Mouse (Mus musculus) MEL (cell line): ENCODE results near the gene Dpp4. TPM values are rescaled to one million over a fixed set of nuclear protein-coding genes. Genes with fewer than 3 reads are reported as not detected.

Experiments
- DNase-seq: peaks from one replicate; pipeline ENCODE4 v3.0.0; 2011; ENCODE audit warnings: low read depth, low spot score
- H3K27ac ChIP-seq: 2 replicates; pipeline ENCODE4 v1.5.1; 2012; ENCODE audit warnings: low read depth, mild to moderate bottlenecking, control low read depth, low read length, moderate library complexity; ENCODE audit not compliant: control insufficient read depth
- H3K27me3 ChIP-seq, 2 experiments: fragments of 150-350 bp in 1 of 2; sonication (generic) in 1 of 2; 2 replicates each; pipeline ENCODE4 v1.6.1; 2012; ENCODE audit warnings: low read length in 2 of 2, mild to moderate bottlenecking in 2 of 2, improper control_type of control experiment in 1 of 2, moderate library complexity in 1 of 2; ENCODE audit not compliant: insufficient read depth in 2 of 2, control insufficient read depth in 1 of 2
- H3K36me3 ChIP-seq, 2 experiments: 2 replicates each; pipeline ENCODE4 v1.6.1; 2012 to 2014; ENCODE audit warnings: low read length in 2 of 2, improper control_type of control experiment in 1 of 2, inconsistent platforms in 1 of 2, mild to moderate bottlenecking in 1 of 2; ENCODE audit not compliant: insufficient read depth in 2 of 2, control insufficient read depth in 1 of 2
- H3K4me1 ChIP-seq, 2 experiments: fragments of 150-350 bp in 1 of 2; sonication (generic) in 1 of 2; 2 replicates each; pipeline ENCODE4 v1.6.1; 2012; ENCODE audit warnings: low read length in 2 of 2, improper control_type of control experiment in 1 of 2, mild to moderate bottlenecking in 1 of 2; ENCODE audit not compliant: insufficient read depth in 2 of 2, control insufficient read depth in 1 of 2
- H3K4me3 ChIP-seq, 2 experiments: fragments of 150-350 bp in 1 of 2; sonication (generic) in 1 of 2; 2 replicates each; pipeline ENCODE4 v1.5.1; 2012; ENCODE audit warnings: low read depth in 2 of 2, low read length in 2 of 2, mild to moderate bottlenecking in 2 of 2, moderate library complexity in 2 of 2, control low read depth in 1 of 2, improper control_type of control experiment in 1 of 2; ENCODE audit not compliant: control insufficient read depth in 1 of 2, insufficient read depth in 1 of 2
- H3K79me2 ChIP-seq: 2 replicates; pipeline ENCODE4 v1.6.1; 2012; ENCODE audit warnings: mild to moderate bottlenecking, low read length, moderate library complexity; ENCODE audit not compliant: control insufficient read depth, poor library complexity, insufficient read depth
- H3K9ac ChIP-seq: 2 replicates; pipeline ENCODE4 v1.6.1; 2012; ENCODE audit warnings: low read depth, mild to moderate bottlenecking, control low read depth, low read length, moderate library complexity; ENCODE audit not compliant: control insufficient read depth, poor library complexity, severe bottlenecking
- H3K9me3 ChIP-seq: fragments of 150-350 bp; sonication (generic); replicated peaks from 2 replicates; pipeline ENCODE4 v1.6.1; 2012; ENCODE audit warnings: mild to moderate bottlenecking, low read length, improper control_type of control experiment, moderate library complexity; ENCODE audit not compliant: insufficient read depth
- E2F4 ChIP-seq: IDR thresholded peaks from 2 replicates; pipeline ENCODE4 v1.6.1; 2011; ENCODE audit warnings: low read depth, low read length, improper control_type of control experiment, borderline replicate concordance
- ELF1 ChIP-seq: IDR thresholded peaks from 2 replicates; pipeline ENCODE4 v1.6.1; 2014; ENCODE audit warnings: low read depth, mild to moderate bottlenecking, inconsistent platforms, low read length, improper control_type of control experiment, moderate library complexity
- EP300 ChIP-seq, 2 experiments: IDR thresholded peaks; 2 replicates each; pipeline ENCODE4 v1.6.1; 2011; ENCODE audit warnings: improper control_type of control experiment in 2 of 2, low read length in 2 of 2, low read depth in 1 of 2, mild to moderate bottlenecking in 1 of 2
- ETS1 ChIP-seq: IDR thresholded peaks from 2 replicates; pipeline ENCODE4 v1.6.1; 2012; ENCODE audit warnings: low read depth, mild to moderate bottlenecking, inconsistent platforms, low read length, improper control_type of control experiment, moderate library complexity
- GABPA ChIP-seq: IDR thresholded peaks from 2 replicates; pipeline ENCODE4 v1.6.1; 2012; ENCODE audit warnings: low read depth, mild to moderate bottlenecking, inconsistent platforms, low read length, improper control_type of control experiment, moderate library complexity
- GATA1 ChIP-seq: IDR thresholded peaks from 2 replicates; pipeline ENCODE4 v1.6.1; 2011; ENCODE audit warnings: low read depth, low read length, improper control_type of control experiment
- HCFC1 ChIP-seq: IDR thresholded peaks from 2 replicates; pipeline ENCODE4 v1.6.1; 2012; ENCODE audit warnings: low read depth, mild to moderate bottlenecking, inconsistent platforms, low read length, improper control_type of control experiment, moderate library complexity
- JUND ChIP-seq: IDR thresholded peaks from 2 replicates; pipeline ENCODE4 v1.6.1; 2011; ENCODE audit warnings: low read depth, mild to moderate bottlenecking, improper control_type of control experiment, low read length
- MAFK ChIP-seq: IDR thresholded peaks from 2 replicates; pipeline ENCODE4 v1.6.1; 2011; ENCODE audit warnings: low read depth, mild to moderate bottlenecking, low read length, improper control_type of control experiment, borderline replicate concordance
- MAX ChIP-seq: IDR thresholded peaks from 2 replicates; pipeline ENCODE4 v1.6.1; 2011; ENCODE audit warnings: low read length, improper control_type of control experiment
- MXI1 ChIP-seq: IDR thresholded peaks from 2 replicates; pipeline ENCODE4 v1.6.1; 2011; ENCODE audit warnings: mild to moderate bottlenecking, low read depth, low read length, improper control_type of control experiment
- MYB ChIP-seq: IDR thresholded peaks from 2 replicates; pipeline ENCODE4 v1.6.1; 2011; ENCODE audit warnings: mild to moderate bottlenecking, low read depth, low read length, improper control_type of control experiment
- NRF1 ChIP-seq: IDR thresholded peaks from 2 replicates; pipeline ENCODE4 v1.6.1; 2014; ENCODE audit warnings: low read depth, mild to moderate bottlenecking, inconsistent platforms, low read length, improper control_type of control experiment, moderate library complexity; ENCODE audit not compliant: poor library complexity, insufficient read depth, severe bottlenecking
- POLR2AphosphoS2 ChIP-seq: IDR thresholded peaks from 2 replicates; pipeline ENCODE4 v1.6.1; 2011; ENCODE audit warnings: low read length, improper control_type of control experiment
- RAD21 ChIP-seq: IDR thresholded peaks from 2 replicates; pipeline ENCODE4 v1.6.1; 2011; ENCODE audit warnings: mild to moderate bottlenecking, low read depth, low read length, improper control_type of control experiment
- RCOR1 ChIP-seq: IDR thresholded peaks from 2 replicates; pipeline ENCODE4 v1.6.1; 2012; ENCODE audit warnings: low read depth, mild to moderate bottlenecking, inconsistent platforms, low read length, improper control_type of control experiment
- SIN3A ChIP-seq: IDR thresholded peaks from 2 replicates; pipeline ENCODE4 v1.6.1; 2012; ENCODE audit warnings: low read length, improper control_type of control experiment, inconsistent platforms
- SMC3 ChIP-seq: IDR thresholded peaks from 2 replicates; pipeline ENCODE4 v1.6.1; 2011; ENCODE audit warnings: low read depth, low read length, improper control_type of control experiment
- TAL1 ChIP-seq: IDR thresholded peaks from 2 replicates; pipeline ENCODE4 v1.6.1; 2012; ENCODE audit warnings: mild to moderate bottlenecking, inconsistent platforms, low read length, moderate library complexity, mixed read lengths
- TBP ChIP-seq: IDR thresholded peaks from 2 replicates; pipeline ENCODE4 v1.8.0; 2011; ENCODE audit warnings: low read depth, low read length, improper control_type of control experiment
- TCF12 ChIP-seq: IDR thresholded peaks from 2 replicates; pipeline ENCODE4 v1.6.1; 2014; ENCODE audit warnings: low read depth, mild to moderate bottlenecking, inconsistent platforms, low read length, improper control_type of control experiment, moderate library complexity
- UBTF ChIP-seq: IDR thresholded peaks from 2 replicates; pipeline ENCODE4 v1.6.1; 2012; ENCODE audit warnings: low read depth, mild to moderate bottlenecking, inconsistent platforms, low read length, improper control_type of control experiment, moderate library complexity, borderline replicate concordance; ENCODE audit not compliant: insufficient read depth
- USF1 ChIP-seq: IDR thresholded peaks from 2 replicates; pipeline ENCODE4 v1.6.1; 2014; ENCODE audit warnings: low read depth, mild to moderate bottlenecking, inconsistent platforms, low read length, improper control_type of control experiment, moderate library complexity
- ZC3H11A ChIP-seq: IDR thresholded peaks from 2 replicates; pipeline ENCODE4 v1.6.1; 2012; ENCODE audit warnings: low read depth, mild to moderate bottlenecking, inconsistent platforms, low read length, improper control_type of control experiment
- ZKSCAN1 ChIP-seq: IDR thresholded peaks from 2 replicates; pipeline ENCODE4 v1.6.1; 2012; ENCODE audit warnings: low read depth, mild to moderate bottlenecking, inconsistent platforms, low read length, improper control_type of control experiment, moderate library complexity
- ZNF384 ChIP-seq: IDR thresholded peaks from 2 replicates; pipeline ENCODE4 v1.6.1; 2012; ENCODE audit warnings: low read depth, mild to moderate bottlenecking, inconsistent platforms, low read length, improper control_type of control experiment
- polyA plus RNA-seq, 2 experiments: library from polyadenylated mRNA; stranded (reverse) in 1 of 2; unstranded in 1 of 2; fragments of >175 nt in 1 of 2; fragments of >200 nt in 1 of 2; gene quantifications; 2 replicates each; pipeline versions ENCODE4 v1.2.1 to v1.2.4; 2012; ENCODE audit warnings: low replicate concordance in 2 of 2, low read depth in 1 of 2; ENCODE audit not compliant: insufficient read length in 2 of 2, insufficient read depth in 1 of 2, missing spikeins in 1 of 2
- total RNA-seq: library from RNA; depleted of rRNA; stranded (reverse); fragments of 300-350 nt; gene quantifications from 2 replicates; pipeline ENCODE4 v1.2.3, GENCODE M21; 2012

The Dpp4 gene
- total and polyA plus RNA-seq, 3 experiments: 40.4 to 99.1 (median 64.1) TPM

GRCm38 (mm10) chr2:62412081-62412821 lies at the start of gene Dpp4 (continued):
- TF ChIP-seq ZC3H11A (no peak), MAFK (no peak), EP300 (IDR thresholded peaks at IDR 0.05; ENCODE audit: low read depth in 1 of 2, low read length in 2 of 2) (no peak)

- H3K4me3 ChIP-seq: 0 out of 4 replicates have a peak overlapping the region, but pooled peaks of 1 of the 2 experiments have one; percentile 11
- DNase-seq: no peak
Measured at GRCm38 (mm10) chr2:62460815-62461450, 48.9 kb upstream of the Dpp4 start.

GRCm38 (mm10) chr2:62460231-62460710 lies 48.2 kb upstream of the Dpp4 start:
- H3K27me3 ChIP-seq: no peaks in the 10 kb centered on the region
- H3K36me3 ChIP-seq: peaks cover 0 to 8% of the 10 kb centered on the region in 2 experiments; a peak in 2 of 4 replicates
- peak overlapping the region; percentile 84 for H3K27ac ChIP-seq
- no peaks in the 10 kb centered on the region for H3K9me3 ChIP-seq
- peak; percentile 92 for DNase-seq
- H3K79me2 ChIP-seq: no peaks in the 10 kb centered on the region
- peaks cover 6 to 12% of the 10 kb centered on the region in 2 experiments for H3K4me1 ChIP-seq
- peak overlapping the region; percentile 57 for H3K9ac ChIP-seq
- peak overlapping the region; percentile 56 to 59 for H3K4me3 ChIP-seq
- peak; percentile 38 for TF ChIP-seq GATA1
- peak; percentile 42 for TF ChIP-seq SMC3
- TF ChIP-seq EP300 (IDR thresholded peaks at IDR 0.05; ENCODE audit: low read depth in 1 of 2, low read length in 2 of 2): peak; percentile 47 to 83
- peak; percentile 21; the same call in 1 of the 2 replicates for TF ChIP-seq ZNF384
- no peak for TF ChIP-seq E2F4
- TF ChIP-seq POLR2AphosphoS2: no peak
- TF ChIP-seq MXI1: peak; percentile 61; the same call in 1 of the 2 replicates
- TF ChIP-seq ETS1: peak; percentile 64; the same call in 1 of the 2 replicates
- TF ChIP-seq USF1: peak; percentile 74
- peak; percentile 51; the same call in 1 of the 2 replicates for TF ChIP-seq TBP
- peak; percentile 70; the same call in 1 of the 2 replicates for TF ChIP-seq RCOR1
- 0 out of 2 replicates have a peak, but pooled peaks have one; percentile 6 for TF ChIP-seq HCFC1
- TF ChIP-seq ELF1: no peak
- TF ChIP-seq MAX: peak; percentile 65; the same call in 1 of the 2 replicates
- TF ChIP-seq ZKSCAN1: no peak
- 0 out of 2 replicates have a peak, but pooled peaks have one; percentile 6 for TF ChIP-seq TAL1
- TF ChIP-seq MYB: no peak
- TF ChIP-seq RAD21: peak; percentile 9
- no peak for TF ChIP-seq NRF1
- TF ChIP-seq GABPA: no peak
- no peak for TF ChIP-seq UBTF
- peak; percentile 52 for TF ChIP-seq TCF12
- no peak for TF ChIP-seq JUND

More at GRCm38 (mm10) chr2:62460815-62461450, 48.9 kb upstream of the Dpp4 start:
- Histone ChIP-seq H3K27me3 (no peaks in the 10 kb centered on the region), H3K79me2 (no peaks in the 10 kb centered on the region), H3K27ac (peak overlapping the region; percentile 43), H3K9me3 (no peaks in the 10 kb centered on the region), H3K36me3 (peaks cover 0 to 8% of the 10 kb centered on the region in 2 experiments; a peak in 2 of 4 replicates), H3K9ac (peak overlapping the region; percentile 38), H3K4me1 (peaks cover 6 to 12% of the 10 kb centered on the region in 2 experiments)
- TF ChIP-seq RAD21 (no peak), SIN3A (peak; percentile 9; the same call in 1 of the 2 replicates)
